17 mouse cellular contexts compared by ENCODE assay signal in the genomic region with DNA sequence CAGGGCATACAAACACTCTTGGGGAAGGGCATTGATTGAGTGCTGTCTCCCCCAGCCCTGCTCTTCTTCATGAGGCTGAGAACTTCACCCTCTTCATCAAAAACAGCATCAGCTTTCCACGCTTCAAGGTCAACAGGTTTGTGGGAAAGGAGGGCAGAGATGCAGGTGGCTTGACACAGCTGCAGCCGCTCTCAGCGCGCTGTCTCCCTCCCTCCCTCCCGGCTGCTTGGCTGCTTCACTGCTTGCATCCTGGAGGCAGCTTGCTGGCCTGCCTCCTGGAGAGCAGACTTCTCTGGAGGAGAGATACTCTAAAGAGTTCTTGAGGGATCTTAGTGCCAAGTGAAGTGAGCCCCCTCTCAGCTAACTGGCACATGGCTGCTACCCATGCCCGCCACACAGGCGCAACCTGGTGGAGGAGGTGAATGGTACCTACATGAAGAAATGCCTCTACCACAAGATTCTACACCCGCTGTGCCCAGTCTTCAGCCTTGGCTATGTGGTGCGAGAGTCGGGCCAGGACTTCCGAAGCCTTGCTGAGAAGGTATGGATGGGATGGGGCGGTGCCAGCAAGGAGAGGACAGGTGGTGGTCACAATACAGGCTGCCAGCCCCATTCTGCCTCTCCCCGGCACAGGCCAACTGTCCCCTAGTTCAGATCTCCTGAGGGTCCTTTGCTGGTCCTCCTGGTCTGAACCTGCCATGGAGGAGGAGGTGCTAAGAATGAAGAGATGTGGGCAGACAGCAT. TPM values are rescaled to one million over a fixed set of nuclear protein-coding genes. Genes with fewer than 3 reads are reported as not detected.
DNase-seq lines count a peak whose midpoint lies in the region; ATAC-seq lines count a peak whose summit lies in the region.
"Had no signal": no experiment of that assay in that cellular context is flagged by ENCODE, and none has a peak within 500 bp of the region (broad histone marks: within the 10 kb centered on the region; RNA-seq: fewer than 3 reads in every experiment).

No protein-coding gene starts in this region.

- no peaks in the 10 kb centered on the region for H3K9me3 ChIP-seq in heart, embryonic 16.5 days (replicated peaks; ENCODE audit: control insufficient read depth, low read length)
- H3K9me3 ChIP-seq: embryonic facial prominence, embryonic 15.5 days; forebrain, embryonic 12.5 days; G1E had no signal

- no peak overlapping the region; the same call in 1 of the 2 replicates for H3K27ac ChIP-seq in heart, embryonic 16.5 days (ENCODE audit: low read length)
- H3K27ac ChIP-seq: embryonic facial prominence, embryonic 15.5 days; forebrain, embryonic 12.5 days; gastrocnemius, adult 2 months; hindbrain, postnatal 0 days; layer of hippocampus, adult 2 months had no signal

- H3K36me3 ChIP-seq in heart, embryonic 16.5 days (ENCODE audit: control insufficient read depth, insufficient read depth) = no peaks in the 10 kb centered on the region
- H3K36me3 ChIP-seq: embryonic facial prominence, embryonic 15.5 days; forebrain, embryonic 12.5 days had no signal

- H3K9ac ChIP-seq in heart, embryonic 16.5 days (ENCODE audit: low read length) = 0 out of 2 replicates have a peak overlapping the region, but pooled peaks have one; percentile 8
- H3K9ac ChIP-seq: embryonic facial prominence, embryonic 15.5 days; forebrain, embryonic 12.5 days had no signal

- H3K4me3 ChIP-seq in heart, embryonic 16.5 days (ENCODE audit: low read length) = peak overlapping the region; percentile 12; the same call in 1 of the 2 replicates
- H3K4me3 ChIP-seq: embryonic facial prominence, embryonic 15.5 days; forebrain, embryonic 12.5 days; gastrocnemius, adult 2 months; layer of hippocampus, adult 2 months had no signal

- WGBS in heart, embryonic 16.5 days = 62% methylated on average over 13 of the region's 13 CpGs

- DNase-seq in heart, postnatal 4 days = no peak
- peak; percentile 32 for DNase-seq in A20 (ENCODE audit: low read depth, low spot score)
- DNase-seq in cerebellum, adult 8-10 months = peak; percentile 77
- DNase-seq in retina, postnatal 1 day = peak; percentile 46
- DNase-seq in kidney, adult 18-20 months = no peak
- no peak for DNase-seq in left cerebral cortex, postnatal 10 days (ENCODE audit: extremely low spot score in 1 of 2, low spot score in 2 of 2)
- no peak for DNase-seq in kidney, postnatal 25 days
- DNase-seq: adrenal gland, adult 2 months; gastrocnemius, adult 2 months; heart, postnatal 14 days had no signal

- intact Hi-C loops in left cerebral cortex, postnatal 10 days (cut with DNase I) = loop anchor here (5.0 kb wide), 1 partner anchor 1363 kb away; no protein-coding TSS in a partner anchor

- H3K4me1 ChIP-seq in heart, embryonic 16.5 days (ENCODE audit: control insufficient read depth, insufficient read depth, low read length) = peaks cover 24% of the 10 kb centered on the region
- H3K4me1 ChIP-seq: forebrain, embryonic 12.5 days had no signal

- H3K27me3 ChIP-seq in heart, embryonic 16.5 days (ENCODE audit: control insufficient read depth, insufficient read depth, low read length) = peaks cover 8% of the 10 kb centered on the region; the same call in 1 of the 2 replicates
- H3K27me3 ChIP-seq: embryonic facial prominence, embryonic 15.5 days had no signal

- H3K4me2 ChIP-seq in heart, embryonic 16.5 days (ENCODE audit: low read depth, low read length) = no peak overlapping the region; the same call in 1 of the 2 replicates
- H3K4me2 ChIP-seq: embryonic facial prominence, embryonic 15.5 days; forebrain, embryonic 12.5 days; midbrain, embryonic 11.5 days had no signal

- ATAC-seq in heart, embryonic 16.5 days (replicated peaks; ENCODE audit: extremely low read depth, insufficient read depth, low FRiP score) = no peak
- ATAC-seq: hindbrain, postnatal 0 days had no signal

RNA-seq across cellular contexts. Expression of gene Camkk1, which starts 9.1 kb away (rescaled TPM):
- polyA plus RNA-seq in heart, embryonic 16.5 days (2015; fragmentation: Nextera tagmentation; extraction: Ambion mirVana) = 3.4 and 3.7 TPM in 2 replicates
- under 1 TPM; 0.81 to 0.97 TPM for total RNA-seq in heart, postnatal 4 days (2021)
- total RNA-seq in left cerebral cortex, postnatal 10 days (2021) = 10 to 100 TPM; 33.6 to 34.1 TPM

RNA-seq across cellular contexts. Expression of gene P2rx1, which starts 10.8 kb away (rescaled TPM):
- polyA plus RNA-seq in heart, embryonic 16.5 days (2015; fragmentation: Nextera tagmentation; extraction: Ambion mirVana) = 3.0 and 5.6 TPM in 2 replicates
- under 1 TPM; 0.71 to 0.77 TPM for total RNA-seq in heart, postnatal 4 days (2021)
- 1 to 10 TPM in 1 of 2 experiments, under 1 TPM in 1; 0.87 to 1.0 TPM for total RNA-seq in left cerebral cortex, postnatal 10 days (2021)

RNA-seq across cellular contexts. Expression of gene Ncbp3, which starts 37.9 kb away (rescaled TPM):
- polyA plus RNA-seq in heart, embryonic 16.5 days (2015; fragmentation: Nextera tagmentation; extraction: Ambion mirVana) = 10.1 and 11.5 TPM in 2 replicates
- 10 to 100 TPM; 12.0 to 12.2 TPM for total RNA-seq in heart, postnatal 4 days (2021)
- 1 to 10 TPM; 8.3 to 9.1 TPM for total RNA-seq in left cerebral cortex, postnatal 10 days (2021)

RNA-seq across cellular contexts. Expression of gene Atp2a3, which starts 48.7 kb away (rescaled TPM):
- polyA plus RNA-seq in heart, embryonic 16.5 days (2015; fragmentation: Nextera tagmentation; extraction: Ambion mirVana) = 9.0 and 14.9 TPM in 2 replicates
- total RNA-seq in heart, postnatal 4 days (2021) = 10 to 100 TPM in 1 of 2 experiments, 1 to 10 TPM in 1; 8.3 to 12.0 TPM
- total RNA-seq in left cerebral cortex, postnatal 10 days (2021) = 1 to 10 TPM; 6.0 to 6.8 TPM

Comparison
In these comparisons a context has a peak if more than half of its experiments do, and no peak if none do; other contexts are left out.
1. DNase-seq: peak in A20 (single experiment), cerebellum, adult 8-10 months (single experiment) and retina, postnatal 1 day (single experiment); none in heart, postnatal 4 days (single experiment), kidney, adult 18-20 months (single experiment), left cerebral cortex, postnatal 10 days (0 of 2) and kidney, postnatal 25 days (0 of 2).
2. RNA of gene Camkk1, which starts 9.1 kb away (total RNA-seq): 33.6 to 34.1 TPM in left cerebral cortex, postnatal 10 days; 0.81 to 0.97 TPM in heart, postnatal 4 days; every median in the first group is over 10 times any median in the second.